Mouse (Mus musculus) liver, embryonic 14.5 days (tissue): ENCODE measurements at regions not wholly inside any gene's neighbourhood (a gene's known extent, or its start where the extent isn't known, plus 50 kb on each side); places are given as distances from the start of the nearest gene placed in this dataset.
"Not testable (repeated sequence)": the region's sequence is repeated elsewhere in the genome, so short reads cannot be mapped to it uniquely, and the experiment has no call there.

ENCODE experiments used
- CTCF ChIP-seq: IDR thresholded peaks from 2 replicates; pipeline ENCODE4 v1.5.1; 2016; ENCODE audit warnings: antibody characterized with exemption, low read depth, control low read depth
- EP300 ChIP-seq: IDR thresholded peaks from 2 replicates; pipeline ENCODE4 v1.6.1; 2016; ENCODE audit warnings: antibody characterized with exemption, low read depth

DNA sequence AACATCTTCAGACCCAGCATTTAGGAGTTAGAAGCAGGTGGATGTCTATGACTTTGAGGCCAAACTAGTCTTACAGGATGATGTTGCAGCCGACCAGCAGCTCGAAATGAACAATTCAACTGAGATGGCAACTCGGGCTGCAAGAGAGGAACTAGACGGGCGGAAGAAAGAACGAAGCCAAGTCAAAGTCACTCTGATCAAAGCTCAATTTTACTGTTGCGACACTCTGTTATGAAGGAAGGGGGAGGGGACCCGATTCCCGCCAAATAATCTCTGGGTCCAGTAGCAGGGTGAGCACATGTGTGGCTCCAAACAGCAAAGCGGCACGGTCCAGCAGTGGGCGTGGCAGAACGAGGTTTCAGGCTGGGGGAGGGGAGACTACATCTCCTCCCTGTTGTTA, 129.1 kb downstream of the Ulbp1 start:
- TF ChIP-seq CTCF, EP300: not testable (repeated sequence)
